Mouse (Mus musculus): Measurements from ENCODE around the gene Oxld1. TPM values are rescaled to one million over a fixed set of nuclear protein-coding genes. Genes with fewer than 3 reads are reported as not detected.

Oxld1 gene
- polyA plus RNA-seq, 1 experiment: 49.3 TPM

- H3K4me3 ChIP-seq (ENCODE audit: insufficient read depth, low read depth, low read length): peak overlapping the region; percentile 76
- WGBS: 61% methylated on average over 6 of the region's 6 CpGs
- no peaks in the 10 kb centered on the region for H3K4me1 ChIP-seq (ENCODE audit: control insufficient read depth, insufficient read depth, low read length)
- H3K36me3 ChIP-seq (ENCODE audit: control insufficient read depth, insufficient read depth, low read length): no peaks in the 10 kb centered on the region
- no peak overlapping the region for H3K27ac ChIP-seq (ENCODE audit: insufficient read depth, low read depth, low read length)
- H3K27me3 ChIP-seq (replicated peaks; ENCODE audit: control insufficient read depth, insufficient read depth, low read length): no peaks in the 10 kb centered on the region
- no peak for DNase-seq
- TF ChIP-seq CTCF (conservative IDR thresholded peaks at IDR 0.05; ENCODE audit: insufficient read depth, insufficient read length, low read depth, low read length) (peak; percentile 56), POLR2A (IDR thresholded peaks at IDR 0.05; ENCODE audit: low read depth, low read length) (no peak)
Observed at GRCm38 (mm10) chr11:120458847-120459597, 1.2 kb upstream of the Oxld1 start.

- no peaks in the 10 kb centered on the region for H3K36me3 ChIP-seq (ENCODE audit: control insufficient read depth, insufficient read depth, low read length)
- H3K4me3 ChIP-seq (ENCODE audit: insufficient read depth, low read depth, low read length): peak overlapping the region; percentile 76
- H3K4me1 ChIP-seq (ENCODE audit: control insufficient read depth, insufficient read depth, low read length): no peaks in the 10 kb centered on the region
- TF ChIP-seq CTCF (conservative IDR thresholded peaks at IDR 0.05; ENCODE audit: insufficient read depth, insufficient read length, low read depth, low read length): no peak
- no peak for TF ChIP-seq POLR2A (IDR thresholded peaks at IDR 0.05; ENCODE audit: low read depth, low read length)
- H3K27me3 ChIP-seq (replicated peaks; ENCODE audit: control insufficient read depth, insufficient read depth, low read length): no peaks in the 10 kb centered on the region
- H3K27ac ChIP-seq (ENCODE audit: insufficient read depth, low read depth, low read length): peak overlapping the region; percentile 61
- DNase-seq: peak; percentile 20
- 11% methylated on average over 14 of the region's 14 CpGs for WGBS
Observed at GRCm38 (mm10) chr11:120457370-120457769, 498 bp downstream of the Oxld1 start.

DNA sequence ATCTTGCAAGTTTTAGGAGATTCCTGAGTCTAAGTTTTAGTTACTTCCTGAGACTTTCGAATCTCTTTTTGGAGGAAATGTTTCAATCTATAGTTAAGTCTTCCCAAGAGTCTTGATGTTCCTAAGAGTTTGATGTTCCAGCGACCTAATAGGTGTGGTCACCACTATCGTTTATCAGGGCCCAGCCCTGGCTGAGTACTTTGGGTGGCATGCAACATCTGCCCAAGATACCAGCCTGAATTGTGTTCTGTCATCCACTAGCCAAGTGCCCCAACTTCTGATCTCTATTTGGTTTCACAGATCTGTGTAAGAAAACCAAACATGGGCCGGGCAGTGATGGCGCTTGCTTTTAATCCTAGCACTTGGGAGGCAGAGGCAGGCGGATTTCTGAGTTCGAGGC, 2.5 kb downstream of the Oxld1 start:
- Histone ChIP-seq H3K27ac (ENCODE audit: insufficient read depth, low read depth, low read length) (no peak overlapping the region), H3K27me3 (replicated peaks; ENCODE audit: control insufficient read depth, insufficient read depth, low read length) (no peaks in the 10 kb centered on the region), H3K36me3 (ENCODE audit: control insufficient read depth, insufficient read depth, low read length) (no peaks in the 10 kb centered on the region), H3K4me3 (ENCODE audit: insufficient read depth, low read depth, low read length) (no peak overlapping the region), H3K4me1 (ENCODE audit: control insufficient read depth, insufficient read depth, low read length) (no peaks in the 10 kb centered on the region)
- TF ChIP-seq CTCF (conservative IDR thresholded peaks at IDR 0.05; ENCODE audit: insufficient read depth, insufficient read length, low read depth, low read length) (no peak), POLR2A (IDR thresholded peaks at IDR 0.05; ENCODE audit: low read depth, low read length) (no peak)
- WGBS: 94% methylated on average over 7 of the region's 7 CpGs
- no peak for DNase-seq

DNA sequence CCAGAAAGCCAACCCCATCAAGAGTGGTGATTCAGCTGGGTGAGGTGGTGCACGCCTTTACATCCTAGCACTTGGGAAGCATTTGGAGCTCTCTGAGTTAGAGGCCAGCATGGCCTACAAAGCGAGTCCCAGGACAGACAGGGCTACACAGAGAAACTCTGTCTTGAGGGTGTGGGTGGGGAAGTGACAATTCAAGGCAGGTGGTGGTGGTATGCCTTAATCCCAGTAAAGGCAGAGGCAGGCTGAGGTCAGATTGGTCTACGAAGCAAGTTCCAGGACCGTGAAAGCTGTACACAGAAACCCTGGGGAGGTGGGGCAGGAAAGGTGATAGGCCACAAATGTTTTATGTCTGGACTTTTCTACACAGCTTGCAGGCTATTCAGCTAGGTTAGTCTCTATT, 2.9 kb downstream of the Oxld1 start:
- Histone ChIP-seq H3K4me1 (ENCODE audit: control insufficient read depth, insufficient read depth, low read length) (no peaks in the 10 kb centered on the region), H3K36me3 (ENCODE audit: control insufficient read depth, insufficient read depth, low read length) (no peaks in the 10 kb centered on the region), H3K27ac (ENCODE audit: insufficient read depth, low read depth, low read length) (no peak overlapping the region), H3K4me3 (ENCODE audit: insufficient read depth, low read depth, low read length) (no peak overlapping the region), H3K27me3 (replicated peaks; ENCODE audit: control insufficient read depth, insufficient read depth, low read length) (no peaks in the 10 kb centered on the region)
- DNase-seq: no peak
- TF ChIP-seq POLR2A (IDR thresholded peaks at IDR 0.05; ENCODE audit: low read depth, low read length) (no peak), CTCF (conservative IDR thresholded peaks at IDR 0.05; ENCODE audit: insufficient read depth, insufficient read length, low read depth, low read length) (no peak)
- 93% methylated on average over 4 of the region's 4 CpGs for WGBS

- 90% methylated on average over 4 of the region's 4 CpGs for WGBS
- TF ChIP-seq POLR2A (IDR thresholded peaks at IDR 0.05; ENCODE audit: low read depth, low read length) (no peak), CTCF (conservative IDR thresholded peaks at IDR 0.05; ENCODE audit: insufficient read depth, insufficient read length, low read depth, low read length) (no peak)
Observed at GRCm38 (mm10) chr11:120453306-120453705, 4.6 kb downstream of the Oxld1 start, which contains the start of gene Pde6g. Gene Pde6g (minus strand): TSS chr11:120453500.

GRCm38 (mm10) chr11:120452246-120452645, 5.6 kb downstream of the Oxld1 start:
- no peaks in the 10 kb centered on the region for H3K27me3 ChIP-seq (replicated peaks; ENCODE audit: control insufficient read depth, insufficient read depth, low read length)
- H3K27ac ChIP-seq (ENCODE audit: insufficient read depth, low read depth, low read length): no peak overlapping the region
- no peak overlapping the region for H3K4me3 ChIP-seq (ENCODE audit: insufficient read depth, low read depth, low read length)
- H3K36me3 ChIP-seq (ENCODE audit: control insufficient read depth, insufficient read depth, low read length): no peaks in the 10 kb centered on the region
- 68% methylated on average over 3 of the region's 3 CpGs for WGBS
- DNase-seq: no peak
- no peaks in the 10 kb centered on the region for H3K4me1 ChIP-seq (ENCODE audit: control insufficient read depth, insufficient read depth, low read length)
- TF ChIP-seq POLR2A (IDR thresholded peaks at IDR 0.05; ENCODE audit: low read depth, low read length): no peak
- no peak for TF ChIP-seq CTCF (conservative IDR thresholded peaks at IDR 0.05; ENCODE audit: insufficient read depth, insufficient read length, low read depth, low read length)

More at GRCm38 (mm10) chr11:120453306-120453705, 4.6 kb downstream of the Oxld1 start, which contains the start of gene Pde6g:
- no peaks in the 10 kb centered on the region for H3K36me3 ChIP-seq (ENCODE audit: control insufficient read depth, insufficient read depth, low read length)
- no peak within 1 kb of the TSS for H3K27ac ChIP-seq (ENCODE audit: insufficient read depth, low read depth, low read length)
- no peaks in the 10 kb centered on the region for H3K27me3 ChIP-seq (replicated peaks; ENCODE audit: control insufficient read depth, insufficient read depth, low read length)
- DNase-seq: no peak
- H3K4me1 ChIP-seq (ENCODE audit: control insufficient read depth, insufficient read depth, low read length): no peaks in the 10 kb centered on the region
- H3K4me3 ChIP-seq (ENCODE audit: insufficient read depth, low read depth, low read length): no peak within 1 kb of the TSS

GRCm38 (mm10) chr11:120447179-120447578, 10.7 kb downstream of the Oxld1 start:
- 71% methylated on average over 7 of the region's 7 CpGs for WGBS
- H3K27ac ChIP-seq (ENCODE audit: insufficient read depth, low read depth, low read length): no peak overlapping the region
- H3K4me3 ChIP-seq (ENCODE audit: insufficient read depth, low read depth, low read length): no peak overlapping the region
- TF ChIP-seq CTCF (conservative IDR thresholded peaks at IDR 0.05; ENCODE audit: insufficient read depth, insufficient read length, low read depth, low read length): no peak
- no peak for TF ChIP-seq POLR2A (IDR thresholded peaks at IDR 0.05; ENCODE audit: low read depth, low read length)
- no peak for DNase-seq
- no peaks in the 10 kb centered on the region for H3K4me1 ChIP-seq (ENCODE audit: control insufficient read depth, insufficient read depth, low read length)
- no peaks in the 10 kb centered on the region for H3K27me3 ChIP-seq (replicated peaks; ENCODE audit: control insufficient read depth, insufficient read depth, low read length)
- H3K36me3 ChIP-seq (ENCODE audit: control insufficient read depth, insufficient read depth, low read length): no peaks in the 10 kb centered on the region

Data from kidney, adult 2 months (tissue).